Mouse (Mus musculus) kidney, embryonic 15.5 days (tissue): ENCODE measurements around the gene Rps27l. TPM values are rescaled to one million over a fixed set of nuclear protein-coding genes. Genes with fewer than 3 reads are reported as not detected.
"Not testable (repeated sequence)": the region's sequence is repeated elsewhere in the genome, so short reads cannot be mapped to it uniquely, and the experiment has no call there.

ENCODE experiments used
- ATAC-seq: fragments of 200-750 bp; cut with Nextera tagmentation; replicated peaks from 2 replicates; pipeline ENCODE4 v1.8.0; 2017; ENCODE audit warnings: moderate TSS enrichment; ENCODE audit not compliant: low FRiP score
- H3K27ac ChIP-seq: fragments of 300-500 bp; sonication (generic); 2 replicates; pipeline ENCODE4 v1.5.1; 2015; ENCODE audit warnings: mild to moderate bottlenecking, inconsistent platforms
- H3K27me3 ChIP-seq: fragments of 300-500 bp; sonication (generic); 2 replicates; pipeline ENCODE4 v1.6.1; 2015; ENCODE audit warnings: inconsistent platforms
- H3K36me3 ChIP-seq: fragments of 300-500 bp; sonication (generic); 2 replicates; pipeline ENCODE4 v1.6.1; 2015; ENCODE audit warnings: inconsistent platforms
- H3K4me1 ChIP-seq: fragments of 300-500 bp; sonication (generic); 2 replicates; pipeline ENCODE4 v1.6.1; 2015; ENCODE audit warnings: inconsistent platforms
- H3K4me2 ChIP-seq: fragments of 300-500 bp; sonication (generic); 2 replicates; pipeline ENCODE4 v1.6.1; 2015; ENCODE audit warnings: moderate library complexity, mild to moderate bottlenecking, inconsistent platforms
- H3K4me3 ChIP-seq: fragments of 300-500 bp; sonication (generic); replicated peaks from 2 replicates; pipeline ENCODE4 v1.5.1; 2015; ENCODE audit warnings: mild to moderate bottlenecking, inconsistent platforms
- H3K9ac ChIP-seq: fragments of 300-500 bp; sonication (generic); 2 replicates; pipeline ENCODE4 v1.6.1; 2015; ENCODE audit warnings: mild to moderate bottlenecking, inconsistent platforms
- H3K9me3 ChIP-seq: fragments of 300-500 bp; sonication (generic); replicated peaks from 2 replicates; pipeline ENCODE4 v1.6.1; 2016; ENCODE audit warnings: inconsistent platforms
- WGBS: fragments of 180-500 bp; shearing (Covaris S2); methylation state at CpG from one replicate; pipeline ENCODE4 v1.1.7; 2015; ENCODE audit warnings: mixed read lengths; 5-methylcytosine and 5-hydroxymethylcytosine counted together
- polyA plus RNA-seq: library from polyadenylated mRNA; unstranded; fragments of >200 nt; fragmentation: Nextera tagmentation; extraction: Ambion mirVana; gene quantifications from 2 replicates; pipeline ENCODE4 v1.2.1, GENCODE M21; 2015

Gene Rps27l
- polyA plus RNA-seq, 1 experiment from 2014 or later: 708 TPM

DNA sequence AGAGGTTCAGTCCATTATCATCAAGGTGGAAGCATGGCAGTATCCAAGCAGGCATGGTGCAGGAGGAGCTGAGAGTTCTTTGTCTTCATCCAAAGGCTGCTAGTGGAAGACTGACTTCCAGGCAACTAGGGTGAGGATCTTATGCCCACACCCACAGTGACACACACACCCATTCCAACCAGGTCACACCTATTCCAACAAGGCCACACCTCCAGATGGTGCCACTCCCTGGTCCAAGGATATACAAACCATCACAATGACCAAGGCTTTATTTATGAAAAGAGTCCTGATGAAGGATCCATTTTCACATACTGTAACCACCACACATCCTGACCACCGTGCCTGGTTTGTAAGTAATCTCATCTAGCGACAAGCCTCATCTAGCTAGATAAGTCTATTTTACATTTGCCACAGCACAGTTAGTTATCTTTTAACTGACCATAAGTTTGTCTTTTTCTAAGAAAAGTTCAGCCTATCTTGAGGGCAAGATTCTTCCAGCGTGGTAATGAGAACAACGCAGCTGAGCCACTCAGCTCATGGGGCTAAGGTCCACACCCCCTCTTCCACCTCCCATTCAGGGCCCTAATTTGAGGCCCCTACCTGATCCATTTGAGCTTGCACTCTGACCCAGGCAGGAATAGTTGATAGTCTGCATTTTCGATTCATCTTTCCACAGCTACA lies 32.5 kb upstream of the Rps27l start:
- ATAC-seq, H3K4me3 ChIP-seq, H3K9ac ChIP-seq, H3K36me3 ChIP-seq, H3K4me2 ChIP-seq, H3K9me3 ChIP-seq, H3K27me3 ChIP-seq: not testable (repeated sequence)
- H3K27ac ChIP-seq: 0 out of 2 replicates have a peak overlapping the region, but pooled peaks have one; percentile 1
- peaks cover 27% of the 10 kb centered on the region for H3K4me1 ChIP-seq
- WGBS: 94% methylated on average over 5 of the region's 5 CpGs

DNA sequence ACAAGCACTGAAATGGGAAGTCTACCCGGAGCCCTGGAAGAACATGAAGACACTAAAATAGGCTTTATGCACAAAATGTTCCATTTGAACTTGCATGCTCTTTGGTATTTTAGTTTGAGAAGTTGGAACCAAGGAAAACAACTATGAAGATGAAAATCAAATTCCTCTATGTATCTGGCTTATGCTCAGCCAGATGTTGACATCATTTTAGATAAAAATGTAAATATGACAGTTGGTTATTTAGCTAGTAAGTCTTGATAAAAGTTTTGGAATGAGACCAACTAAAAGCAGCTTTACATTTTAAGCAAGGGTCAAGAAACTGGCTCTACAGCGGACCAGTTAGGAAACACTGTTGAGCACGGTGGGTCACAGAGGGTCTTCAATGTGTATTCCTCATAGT lies 31.3 kb upstream of the Rps27l start:
- Histone ChIP-seq H3K27ac (0 out of 2 replicates have a peak overlapping the region, but pooled peaks have one; percentile 1), H3K4me1 (peaks cover 32% of the 10 kb centered on the region), H3K4me2 (no peak overlapping the region), H3K4me3 (no peak overlapping the region), H3K9me3 (no peaks in the 10 kb centered on the region), H3K27me3 (no peaks in the 10 kb centered on the region), H3K9ac (no peak overlapping the region), H3K36me3 (peaks cover 9% of the 10 kb centered on the region; the same call in 1 of the 2 replicates)
- ATAC-seq: no peak
- 74% methylated on average over 3 of the region's 3 CpGs for WGBS

- H3K9me3 ChIP-seq: no peaks in the 10 kb centered on the region
- H3K27me3 ChIP-seq: no peaks in the 10 kb centered on the region
- H3K4me2 ChIP-seq: peak overlapping the region; percentile 1; the same call in 1 of the 2 replicates
- WGBS: 71% methylated on average over 5 of the region's 5 CpGs
- no peak for ATAC-seq
- H3K9ac ChIP-seq: no peak overlapping the region
- peaks cover 32% of the 10 kb centered on the region for H3K4me1 ChIP-seq
- peaks cover 9% of the 10 kb centered on the region; the same call in 1 of the 2 replicates for H3K36me3 ChIP-seq
- no peak overlapping the region for H3K4me3 ChIP-seq
- H3K27ac ChIP-seq: no peak overlapping the region
These were observed 30.5 kb upstream of the Rps27l start for GRCm38 (mm10) chr9:66915401-66915800.

DNA sequence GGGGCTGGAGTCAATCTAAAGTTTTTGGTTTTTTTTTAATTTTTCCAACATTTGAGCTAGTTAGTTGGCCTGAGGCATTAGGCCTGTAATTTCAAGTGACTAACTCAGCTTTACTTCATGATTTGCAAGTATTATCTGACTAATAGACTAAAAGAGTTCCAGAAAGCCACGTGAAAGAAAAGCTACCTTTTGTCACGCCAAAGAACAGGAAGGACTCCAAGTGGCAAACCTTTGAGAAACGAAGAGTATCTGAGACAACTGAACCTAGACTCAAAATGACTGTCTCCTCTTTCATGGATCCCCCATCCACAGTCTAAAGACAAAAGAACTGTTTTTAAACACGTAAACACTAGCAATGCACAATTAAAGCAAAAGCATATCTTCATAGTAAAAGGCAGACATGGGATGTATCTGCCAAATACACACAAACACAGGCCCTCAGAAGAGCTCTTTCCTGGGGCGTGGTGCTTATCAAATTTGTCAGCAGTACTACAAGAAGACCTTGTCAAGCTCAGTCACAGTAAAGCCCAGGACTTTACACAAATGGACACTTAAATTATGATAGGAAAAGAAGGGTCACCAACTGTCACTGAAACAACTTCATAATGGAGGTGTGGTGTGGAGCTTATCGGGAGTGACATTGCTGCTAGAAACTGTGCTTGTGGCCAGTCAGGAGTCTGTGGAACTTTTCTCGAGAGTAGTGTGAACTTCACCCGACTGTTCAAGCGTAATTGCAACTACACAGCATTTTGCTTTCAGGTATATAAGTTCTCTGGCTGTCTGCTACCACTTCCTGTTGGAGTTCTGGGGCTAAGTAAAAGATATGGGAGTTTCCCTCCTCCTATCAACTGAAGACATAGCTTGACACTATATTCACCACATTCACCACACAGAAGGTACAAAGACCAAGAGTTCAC lies 29.8 kb upstream of the Rps27l start:
- H3K27ac ChIP-seq: 0 out of 2 replicates have a peak overlapping the region, but pooled peaks have one; percentile 22
- no peaks in the 10 kb centered on the region for H3K9me3 ChIP-seq
- ATAC-seq: no peak
- no peaks in the 10 kb centered on the region for H3K27me3 ChIP-seq
- H3K4me2 ChIP-seq: no peak overlapping the region
- no peak overlapping the region for H3K4me3 ChIP-seq
- whole genome bisulfite sequencing: 79% methylated on average over 9 of the region's 9 CpGs
- H3K36me3 ChIP-seq: peaks cover 9% of the 10 kb centered on the region; the same call in 1 of the 2 replicates
- peaks cover 40% of the 10 kb centered on the region for H3K4me1 ChIP-seq
- no peak overlapping the region for H3K9ac ChIP-seq

DNA sequence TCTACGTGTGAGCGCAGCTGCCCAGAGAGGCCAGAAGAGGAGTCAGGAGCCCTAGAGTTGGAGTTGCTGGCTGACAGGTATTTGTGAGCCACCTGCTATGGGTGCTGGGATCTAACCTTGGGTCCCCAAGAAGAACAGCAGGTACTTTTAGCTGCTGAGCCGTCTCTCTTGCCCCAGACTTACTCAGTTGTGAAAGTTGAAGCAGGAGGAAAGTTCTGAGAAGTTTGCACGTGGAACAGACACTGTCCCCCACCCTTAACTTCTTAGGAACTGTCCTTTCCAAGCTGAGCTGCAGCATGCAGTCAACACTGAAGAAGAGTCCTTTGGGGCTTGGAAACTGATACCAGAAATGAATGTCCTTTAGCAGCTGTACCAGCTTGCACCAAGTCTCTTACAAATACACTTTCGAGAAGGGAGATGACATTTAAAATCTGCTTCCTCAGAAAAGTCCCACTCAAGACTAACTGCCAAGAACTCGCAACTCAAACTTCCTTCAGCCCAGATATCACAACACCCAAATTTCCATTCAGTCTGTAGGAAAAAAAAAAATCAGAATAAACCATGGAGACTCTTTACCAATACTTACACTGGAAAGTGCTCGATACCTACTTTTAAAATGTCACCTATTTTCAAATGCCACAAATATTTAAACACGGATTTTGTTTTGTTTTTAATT lies 28.5 kb upstream of the Rps27l start:
- 86% methylated on average over 8 of the region's 8 CpGs for WGBS

DNA sequence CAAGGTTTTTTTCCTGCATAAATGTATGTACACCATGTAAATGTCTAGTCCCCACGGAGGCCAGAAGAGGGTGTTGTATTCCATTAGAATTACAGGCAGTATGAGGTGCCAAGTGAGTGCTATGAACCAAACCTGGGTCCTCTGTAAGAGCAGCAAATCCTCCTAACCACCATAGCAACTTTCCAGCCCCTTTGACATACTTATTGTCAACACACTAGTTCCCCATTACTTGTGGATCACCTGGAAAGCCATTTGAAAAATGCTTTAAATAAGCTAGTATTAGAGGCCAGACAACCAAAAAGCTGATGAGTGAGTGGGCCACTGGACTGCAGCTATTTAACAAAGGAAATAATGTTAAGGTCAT lies 28.0 kb upstream of the Rps27l start:
- ATAC-seq: no peak
- Histone ChIP-seq H3K27ac (no peak overlapping the region), H3K27me3 (no peaks in the 10 kb centered on the region), H3K4me1 (peaks cover 40% of the 10 kb centered on the region), H3K4me2 (peak overlapping the region; percentile 79), H3K9ac (no peak overlapping the region), H3K4me3 (peak overlapping the region; percentile 95; the same call in 1 of the 2 replicates), H3K36me3 (peaks cover 2% of the 10 kb centered on the region; the same call in 1 of the 2 replicates), H3K9me3 (no peaks in the 10 kb centered on the region)
- whole genome bisulfite sequencing: 59% methylated on average over 1 of the region's 1 CpGs

More for the DNA sequence above, 28.5 kb upstream of the Rps27l start:
- Histone ChIP-seq H3K27ac (no peak overlapping the region), H3K4me1 (peaks cover 40% of the 10 kb centered on the region), H3K9ac (no peak overlapping the region), H3K4me3 (no peak overlapping the region), H3K4me2 (0 out of 2 replicates have a peak overlapping the region, but pooled peaks have one; percentile 3), H3K27me3 (no peaks in the 10 kb centered on the region), H3K9me3 (no peaks in the 10 kb centered on the region), H3K36me3 (peaks cover 7% of the 10 kb centered on the region; the same call in 1 of the 2 replicates)
- ATAC-seq: no peak

DNA sequence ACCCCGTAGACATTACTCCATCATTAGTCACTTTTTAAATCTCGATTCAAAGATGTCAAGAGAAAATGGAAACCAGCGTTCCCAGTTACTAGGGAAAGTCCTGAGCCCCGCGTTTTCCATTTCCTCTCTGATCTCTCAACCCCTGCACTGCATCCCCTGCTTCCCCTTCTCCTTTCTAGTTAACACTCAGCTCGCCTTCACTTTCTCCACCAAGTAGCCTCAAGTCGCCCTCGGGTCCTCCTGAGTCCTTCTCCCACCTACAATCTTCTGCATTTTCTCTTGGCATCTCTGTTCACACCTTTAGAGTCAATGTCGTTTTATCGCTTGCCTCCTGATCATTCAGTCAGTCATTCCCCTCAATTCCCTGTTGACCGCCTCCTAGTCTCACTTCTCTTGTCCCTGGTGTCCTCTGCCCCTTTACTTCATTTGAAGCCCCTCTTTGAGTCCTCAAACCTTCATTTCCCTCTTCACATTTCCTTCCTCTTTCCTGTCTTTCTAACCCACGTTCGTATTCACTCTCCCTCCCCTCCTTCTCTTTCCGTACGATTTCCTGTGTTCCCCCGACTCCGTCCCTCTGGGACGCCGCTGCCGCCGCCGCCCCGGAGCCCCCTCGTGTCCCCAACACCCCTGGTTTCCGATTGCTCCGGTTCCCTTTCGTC lies 27.1 kb upstream of the Rps27l start:
- peak overlapping the region; percentile 79 for H3K4me2 ChIP-seq
- WGBS: 2% methylated on average over 27 of the region's 27 CpGs

GRCm38 (mm10) chr9:66919382-66919971 lies 26.4 kb upstream of the Rps27l start, which contains the start of gene Rab8b:
Gene Rab8b (minus strand): TSS chr9:66919687.
- Histone ChIP-seq H3K4me3 (peak within 1 kb of the TSS; percentile 95), H3K9ac (peak within 1 kb of the TSS; percentile 85), H3K27me3 (no peaks in the 10 kb centered on the region), H3K4me1 (peaks cover 38% of the 10 kb centered on the region), H3K4me2 (peak within 1 kb of the TSS; percentile 79), H3K9me3 (no peaks in the 10 kb centered on the region), H3K27ac (peak within 1 kb of the TSS; percentile 93), H3K36me3 (no peaks in the 10 kb centered on the region)
- under 1% methylated on average over 49 of the region's 49 CpGs for WGBS
- peak; percentile 99 for ATAC-seq

More for the DNA sequence above, 27.1 kb upstream of the Rps27l start:
- H3K9ac ChIP-seq: peak overlapping the region; percentile 85
- no peak for ATAC-seq
- H3K27me3 ChIP-seq: no peaks in the 10 kb centered on the region
- peak overlapping the region; percentile 93 for H3K27ac ChIP-seq
- H3K4me3 ChIP-seq: peak overlapping the region; percentile 95
- H3K36me3 ChIP-seq: no peaks in the 10 kb centered on the region
- H3K9me3 ChIP-seq: no peaks in the 10 kb centered on the region
- peaks cover 38% of the 10 kb centered on the region for H3K4me1 ChIP-seq

DNA sequence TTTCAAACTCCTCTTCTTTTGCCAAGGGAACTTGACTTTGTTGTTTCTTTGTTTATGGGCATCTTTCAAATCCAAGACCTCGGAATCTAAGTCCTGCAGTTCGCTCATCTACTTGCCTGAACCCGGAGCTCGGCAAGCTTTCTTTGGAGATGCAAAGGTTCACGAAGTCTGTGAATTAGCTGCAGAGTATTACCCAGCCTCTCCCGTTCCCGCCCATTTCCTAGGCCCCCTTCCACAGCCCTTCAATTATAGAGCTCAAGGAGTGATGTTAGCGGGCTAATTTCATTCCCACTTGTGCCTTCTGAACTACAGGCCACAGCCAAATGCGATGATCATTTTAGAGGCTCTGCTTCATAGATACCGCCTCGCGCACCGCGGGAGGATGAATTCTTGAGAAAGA lies 25.9 kb upstream of the Rps27l start:
- peak overlapping the region; percentile 37; the same call in 1 of the 2 replicates for H3K9ac ChIP-seq
- WGBS: under 1% methylated on average over 14 of the region's 14 CpGs
- no peaks in the 10 kb centered on the region for H3K9me3 ChIP-seq
- peak overlapping the region; percentile 93 for H3K27ac ChIP-seq
- peak overlapping the region; percentile 79 for H3K4me2 ChIP-seq
- ATAC-seq: peak; percentile 41
- H3K36me3 ChIP-seq: no peaks in the 10 kb centered on the region
- H3K27me3 ChIP-seq: no peaks in the 10 kb centered on the region
- peak overlapping the region; percentile 95 for H3K4me3 ChIP-seq
- peaks cover 35% of the 10 kb centered on the region for H3K4me1 ChIP-seq

DNA sequence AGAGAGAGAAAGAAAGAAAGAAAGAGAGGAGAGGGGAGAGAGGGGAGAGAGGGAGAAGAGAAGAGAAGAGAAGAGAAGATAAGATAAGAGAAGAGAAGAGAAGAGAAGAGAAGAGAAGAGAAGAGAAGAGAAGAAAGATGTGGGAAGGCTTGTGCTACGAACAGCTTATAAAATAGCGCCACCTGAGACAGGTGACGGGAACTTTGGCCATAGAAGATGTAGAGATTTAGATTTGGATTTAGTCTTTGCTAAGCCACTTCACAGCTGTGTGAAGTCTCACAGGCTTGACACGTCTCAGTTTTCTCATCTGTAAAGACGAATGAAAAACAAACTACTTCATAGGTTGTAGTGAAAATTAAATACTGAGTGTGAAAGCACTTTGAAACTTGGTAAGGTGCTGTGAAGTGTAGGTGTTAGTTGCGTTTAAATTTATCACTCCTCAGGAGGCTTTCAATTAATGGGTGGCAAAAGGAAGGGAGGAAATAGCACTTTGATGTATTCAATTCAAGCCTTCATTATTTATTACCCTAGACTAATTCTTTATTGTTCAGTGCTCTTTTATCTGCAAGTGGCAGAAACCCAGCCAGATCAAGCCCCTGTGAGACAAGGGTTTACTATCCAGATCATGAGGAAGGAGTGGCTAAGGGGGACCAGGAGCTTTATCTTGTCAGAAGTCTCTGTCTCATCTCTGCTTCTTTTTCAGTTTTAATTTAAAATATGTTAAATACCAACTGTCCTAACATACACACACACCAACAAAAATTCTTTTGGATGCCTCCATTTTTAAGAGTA lies 25.2 kb upstream of the Rps27l start:
- H3K27ac ChIP-seq: no peak overlapping the region
- WGBS: 3% methylated on average over 6 of the region's 6 CpGs
- ATAC-seq: no peak

More for the DNA sequence above, 25.2 kb upstream of the Rps27l start:
- H3K27me3 ChIP-seq: no peaks in the 10 kb centered on the region
- H3K4me2 ChIP-seq: peak overlapping the region; percentile 79
- H3K9me3 ChIP-seq: no peaks in the 10 kb centered on the region
- H3K4me1 ChIP-seq: peaks cover 30% of the 10 kb centered on the region
- H3K36me3 ChIP-seq: no peaks in the 10 kb centered on the region
- H3K9ac ChIP-seq: no peak overlapping the region
- H3K4me3 ChIP-seq: no peak overlapping the region; the same call in 1 of the 2 replicates
